Mouse (Mus musculus): ENCODE measurements at regions not wholly inside any gene's neighbourhood (a gene's known extent, or its start where the extent isn't known, plus 50 kb on each side); places are given as distances from the start of the nearest gene placed in this dataset.

GRCm38 (mm10) chr6:67913903-67914302 is 378.3 kb upstream of the Tacstd2 start:
- TF ChIP-seq CTCF (conservative IDR thresholded peaks at IDR 0.05; ENCODE audit: insufficient read depth, insufficient read length, low read depth, low read length) = no peak
- no peak for TF ChIP-seq POLR2A (IDR thresholded peaks at IDR 0.05; ENCODE audit: low read depth, low read length)

Data from kidney, adult 2 months (tissue).